Mouse (Mus musculus): ENCODE results near the gene Mroh8.

DNA sequence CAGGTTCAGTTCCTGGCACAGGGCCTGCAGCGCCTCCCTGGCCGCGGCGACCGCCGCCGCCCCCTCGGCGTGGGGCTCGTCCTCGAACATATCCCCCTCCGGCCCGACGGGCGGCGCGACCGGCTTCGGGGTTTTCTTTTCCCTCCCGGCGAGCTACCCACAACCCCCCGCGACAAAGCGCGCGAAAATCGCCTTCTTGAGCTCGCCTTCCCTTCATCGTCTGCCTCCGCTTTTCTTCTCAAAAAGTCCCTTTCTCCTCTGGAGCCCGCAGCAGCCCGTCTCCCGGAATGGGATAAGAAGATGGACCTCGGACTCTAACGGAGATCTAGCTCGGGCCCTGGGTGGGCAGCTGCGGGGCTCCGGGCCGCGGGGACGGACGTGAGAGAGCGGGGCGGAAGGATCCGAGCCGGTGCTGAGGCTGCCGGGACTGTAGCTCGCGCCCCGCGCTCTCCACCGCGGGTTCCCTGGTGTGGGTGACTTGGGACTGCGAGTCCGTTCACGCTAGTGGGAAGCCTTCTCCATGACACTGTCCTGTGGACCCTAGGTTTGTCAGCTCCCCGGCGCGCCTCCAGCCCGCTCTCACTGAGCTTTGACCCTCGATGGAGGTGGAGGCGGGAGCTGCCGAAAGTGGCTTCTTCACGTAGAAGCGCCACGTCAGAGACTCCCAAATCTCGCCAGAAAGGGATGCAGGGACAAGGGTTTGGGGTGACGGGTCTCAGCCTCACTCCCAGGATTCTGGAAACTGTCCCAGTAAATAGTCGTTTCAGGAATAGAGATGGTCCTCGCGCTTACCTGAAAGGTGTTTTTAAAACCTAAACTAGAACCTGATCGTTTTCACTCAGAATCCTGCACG lies 74.8 kb downstream of the Mroh8 start, which contains the start of gene Rbl1:
- TF ChIP-seq CTCF (conservative IDR thresholded peaks at IDR 0.05; ENCODE audit: low read length) = no peak
- no peak for TF ChIP-seq POU5F1 (IDR thresholded peaks at IDR 0.05; ENCODE audit: borderline replicate concordance, low read length)

Measured in E14TG2a.4 (cell line).